Mouse (Mus musculus): ENCODE data around the gene Cdhr4. TPM values are rescaled to one million over a fixed set of nuclear protein-coding genes. Genes with fewer than 3 reads are reported as not detected.

Gene Cdhr4
- total RNA-seq, 2 experiments from 2014 or later = 3.3 to 5.3 TPM

DNA sequence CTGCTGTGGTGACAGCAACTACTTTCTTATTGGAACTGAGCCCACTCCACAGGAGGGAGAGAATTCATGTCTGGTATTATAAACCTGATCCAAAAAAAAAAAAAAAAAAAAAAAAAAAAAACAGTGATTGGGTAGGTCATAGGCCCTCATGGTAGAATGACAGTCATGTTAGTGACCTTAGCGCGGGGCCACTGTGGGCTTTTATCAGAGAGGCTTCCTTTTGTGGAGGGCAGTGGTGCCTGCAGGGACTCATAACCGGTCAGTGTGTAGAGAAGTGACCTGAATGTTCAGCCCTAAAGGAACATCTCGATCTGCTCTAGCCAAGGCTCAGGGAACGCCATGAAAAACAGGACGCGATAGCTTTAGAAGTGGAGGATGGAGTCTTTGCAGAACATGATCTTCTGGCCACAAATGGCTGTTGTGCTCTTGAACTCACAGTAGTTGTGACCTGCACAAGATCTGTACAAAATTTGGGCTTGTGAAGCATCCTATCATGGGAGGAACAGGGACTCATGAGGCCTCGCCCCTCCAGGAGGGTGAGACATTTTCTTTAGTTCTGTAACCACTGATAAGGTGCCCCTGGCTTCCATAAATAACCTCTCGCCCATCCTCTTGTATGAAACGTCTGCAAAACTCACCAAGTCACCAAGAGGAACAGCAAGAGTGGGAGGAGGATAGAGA, 17.7 kb upstream of the Cdhr4 start:
- DNase-seq (ENCODE audit: extremely low spot score in 1 of 2, low spot score in 1 of 2) = no peak

DNA sequence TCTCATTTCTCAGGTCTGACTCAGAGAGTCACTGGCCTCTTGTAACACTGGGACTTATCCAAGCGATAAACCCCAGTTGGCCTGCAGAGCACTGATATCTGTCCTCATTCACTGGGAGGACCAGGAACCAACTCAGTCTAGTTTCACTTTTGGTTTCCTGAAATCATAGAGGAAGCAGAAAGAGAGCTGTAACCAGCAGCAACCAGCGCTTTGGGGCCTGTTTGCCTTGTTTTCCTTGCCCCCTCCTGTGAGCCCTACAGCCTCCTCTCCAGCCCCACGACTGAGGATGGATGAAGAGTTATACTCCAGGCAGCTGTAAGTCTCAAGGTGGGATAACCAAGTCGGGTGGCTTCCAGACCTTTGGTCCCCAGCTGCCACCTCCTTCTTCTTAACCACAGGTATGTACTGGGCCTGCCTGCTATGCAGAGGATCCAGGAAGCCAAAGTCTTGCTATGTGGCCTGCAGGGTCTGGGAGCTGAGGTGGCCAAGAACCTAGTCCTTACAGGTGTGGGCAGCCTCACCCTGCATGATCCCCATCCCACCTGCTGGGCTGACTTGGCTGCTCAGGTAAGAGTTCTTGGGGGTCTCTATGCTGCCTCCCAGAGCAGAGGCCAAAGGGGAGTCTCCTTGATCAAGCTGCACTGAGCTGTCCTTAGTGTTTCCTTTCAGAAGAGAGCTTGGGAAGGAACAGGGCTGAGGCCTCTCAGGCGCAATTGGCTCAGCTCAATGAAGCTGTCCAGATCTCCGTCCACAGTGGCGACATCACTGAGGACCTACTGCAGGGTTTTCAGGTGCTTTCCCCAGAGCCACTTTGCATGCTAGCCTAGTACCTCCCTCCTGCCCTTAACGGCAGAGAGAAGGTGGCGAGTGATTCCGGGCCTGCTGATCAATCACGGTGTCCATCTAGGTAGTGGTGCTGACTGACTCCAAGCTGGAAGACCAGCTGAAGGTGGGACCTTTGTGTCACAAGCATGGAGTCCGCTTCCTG, 16.6 kb upstream of the Cdhr4 start, which contains the start of gene Uba7:
Gene Uba7, plus strand, starts transcription at position 107 of the 988 bp plus-strand sequence.
- no peak for DNase-seq (ENCODE audit: extremely low spot score in 1 of 2, low spot score in 1 of 2)

DNA sequence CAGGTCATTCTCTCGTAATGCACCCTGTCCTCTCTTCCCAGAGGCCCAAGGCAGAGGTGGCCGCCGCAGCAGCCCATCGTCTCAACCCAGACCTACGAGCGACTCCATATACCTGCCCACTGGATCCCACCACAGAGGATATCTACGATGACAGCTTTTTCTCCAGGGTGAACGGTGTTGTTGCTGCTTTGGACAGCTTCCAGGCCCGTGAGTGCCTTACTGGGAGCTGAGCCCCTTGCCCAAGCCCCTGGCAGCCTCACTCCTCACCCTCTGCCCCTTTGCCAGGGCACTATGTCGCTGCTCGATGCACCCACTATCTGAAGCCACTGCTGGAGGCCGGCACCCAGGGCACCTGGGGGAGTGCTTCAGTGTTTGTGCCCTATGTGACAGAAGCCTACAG, 13.5 kb upstream of the Cdhr4 start:
- no peak for DNase-seq (ENCODE audit: extremely low spot score in 1 of 2, low spot score in 1 of 2)

DNA sequence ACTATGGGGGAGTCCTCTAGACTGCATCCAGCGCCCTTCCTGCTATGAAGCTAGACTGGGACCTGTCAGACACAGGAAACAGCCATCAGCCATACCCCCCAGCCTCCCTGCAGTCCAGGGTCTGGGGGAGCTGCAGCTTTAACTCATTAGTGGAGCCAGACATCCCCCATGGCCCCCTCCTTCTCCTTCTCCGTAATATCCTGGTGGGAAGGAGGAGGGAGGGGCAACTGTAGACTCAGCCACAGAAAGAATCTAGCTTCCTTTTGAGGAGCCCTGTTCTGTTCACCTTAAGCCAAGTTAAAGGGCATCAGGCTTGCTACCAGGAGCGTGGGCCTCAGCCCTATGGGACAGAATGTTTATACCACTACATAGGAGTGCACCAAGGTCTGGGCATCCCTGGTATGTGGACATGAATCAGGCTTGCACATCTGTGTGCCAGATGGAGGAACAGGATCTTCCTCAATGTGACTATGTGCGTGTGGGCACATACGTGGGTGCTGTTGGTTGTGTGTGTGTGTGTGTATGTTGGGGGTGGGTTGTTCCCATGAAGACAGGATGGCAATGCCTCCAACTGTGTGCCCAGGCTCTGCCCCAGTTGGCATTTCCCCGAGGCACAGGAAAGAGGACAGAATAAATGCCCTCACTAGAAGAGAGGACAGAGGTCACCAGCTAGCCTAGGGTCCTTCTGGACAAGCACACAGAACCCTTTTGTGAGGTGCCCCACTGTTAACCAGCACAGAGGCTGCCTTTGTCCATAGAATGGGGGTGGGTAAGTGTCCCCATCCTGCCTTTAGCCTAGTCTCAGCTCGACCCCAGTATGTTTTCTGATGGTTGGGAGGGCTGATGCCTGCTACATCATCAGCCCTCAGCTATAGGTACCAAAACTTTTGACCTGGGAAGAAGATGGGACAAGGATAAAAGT, 10.4 kb upstream of the Cdhr4 start:
- peak; percentile 22 to 40 for DNase-seq (ENCODE audit: extremely low spot score in 1 of 2, low spot score in 1 of 2)

DNA sequence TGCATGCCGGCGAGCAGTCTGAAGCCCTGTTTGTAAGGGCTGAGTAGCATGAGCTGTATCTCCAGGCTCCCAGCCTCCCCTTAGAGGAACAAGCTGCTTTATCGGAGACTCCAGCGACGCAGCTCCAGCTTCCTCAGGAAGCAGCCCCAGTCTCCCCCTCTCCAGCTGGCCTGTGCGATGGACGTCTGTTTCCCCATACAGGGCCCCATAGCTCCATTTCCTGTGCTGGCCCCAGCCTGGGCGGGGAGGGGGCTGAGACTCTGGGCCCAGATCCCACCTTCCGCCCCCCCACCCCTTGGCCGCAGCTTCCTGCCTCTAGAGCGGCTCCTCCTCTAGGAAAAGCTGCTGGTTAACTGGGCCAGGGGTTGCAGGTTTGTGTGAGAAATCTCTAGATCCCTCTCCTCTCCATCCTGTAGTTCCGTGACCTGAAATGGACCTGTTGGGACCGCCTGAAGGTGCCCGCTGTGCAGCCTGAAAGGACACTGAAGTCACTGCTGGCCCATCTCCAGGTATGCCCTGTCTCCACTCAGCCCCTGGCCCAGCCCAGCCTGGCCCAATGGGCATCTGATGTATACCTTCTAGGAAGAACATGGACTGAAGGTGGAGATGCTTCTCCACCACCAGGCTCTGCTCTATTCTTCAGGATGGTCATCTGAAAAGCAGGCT, 9.5 kb upstream of the Cdhr4 start, which contains the start of gene Gm20661:
Gene Gm20661, plus strand, starts transcription at position 378 of the 666 bp plus-strand sequence.
- DNase-seq (ENCODE audit: extremely low spot score in 1 of 2, low spot score in 1 of 2) = peak; percentile 32 to 34

DNA sequence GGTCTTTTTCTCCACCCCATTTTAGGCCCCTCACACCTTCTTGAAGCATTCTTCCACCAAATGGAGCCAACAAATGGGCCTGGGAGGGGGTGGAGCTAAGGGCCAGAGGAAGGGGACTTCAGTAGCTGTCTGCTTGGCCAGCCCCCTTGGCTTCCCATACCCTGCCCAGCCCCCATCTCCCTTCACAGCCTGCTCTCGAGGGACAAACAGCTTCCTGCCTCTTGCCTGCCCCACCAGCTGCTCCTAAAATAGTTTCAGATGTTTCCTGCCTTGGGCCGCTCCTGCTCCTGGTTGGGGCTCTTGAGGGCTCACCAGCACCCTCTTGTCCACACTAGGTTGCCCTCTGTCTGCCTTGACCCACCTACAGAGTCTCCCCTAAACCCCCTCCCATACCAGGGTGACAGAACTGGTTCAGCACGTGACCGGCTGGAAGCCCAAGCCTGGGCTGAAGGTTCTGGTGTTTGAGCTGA, 8.8 kb upstream of the Cdhr4 start:
- DNase-seq (ENCODE audit: extremely low spot score in 1 of 2, low spot score in 1 of 2) = peak; percentile 29 to 33

DNA sequence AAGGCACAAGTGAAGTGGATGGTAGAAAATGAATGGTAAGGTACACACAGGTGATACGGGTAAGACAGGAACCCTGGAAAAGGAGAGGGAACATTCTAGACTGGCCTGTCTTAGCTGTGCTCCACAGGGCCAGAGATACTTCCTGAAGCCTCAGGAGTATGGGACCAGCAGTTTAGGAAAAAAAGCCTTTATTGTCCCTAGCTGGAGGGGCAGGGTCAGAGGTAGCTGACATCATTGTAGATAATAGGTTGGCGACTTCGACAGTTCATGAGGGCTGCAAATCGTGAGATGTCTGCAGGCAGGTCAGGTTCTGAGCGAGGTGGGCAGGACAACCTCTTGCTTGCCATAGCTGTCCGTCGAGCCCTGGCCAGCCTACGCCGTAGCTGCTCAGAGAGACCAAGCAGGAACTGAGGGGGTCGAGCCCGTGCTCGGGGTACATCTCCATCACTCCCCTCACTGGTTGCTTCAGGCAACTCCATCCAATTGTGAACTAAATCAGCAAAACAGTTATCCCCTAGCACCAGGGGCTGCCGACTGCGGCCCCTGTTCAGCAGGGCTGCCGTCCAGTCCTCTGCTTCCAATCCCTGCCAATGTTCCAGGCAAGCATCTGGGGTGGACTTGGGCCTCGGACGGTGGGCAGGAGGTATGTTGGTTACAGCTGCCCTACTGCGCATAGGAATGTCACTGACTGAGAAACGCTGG, 8.1 kb upstream of the Cdhr4 start:
- peak in 1 of 2 experiments; percentile 14 for DNase-seq (ENCODE audit: extremely low spot score in 1 of 2, low spot score in 1 of 2)

DNA sequence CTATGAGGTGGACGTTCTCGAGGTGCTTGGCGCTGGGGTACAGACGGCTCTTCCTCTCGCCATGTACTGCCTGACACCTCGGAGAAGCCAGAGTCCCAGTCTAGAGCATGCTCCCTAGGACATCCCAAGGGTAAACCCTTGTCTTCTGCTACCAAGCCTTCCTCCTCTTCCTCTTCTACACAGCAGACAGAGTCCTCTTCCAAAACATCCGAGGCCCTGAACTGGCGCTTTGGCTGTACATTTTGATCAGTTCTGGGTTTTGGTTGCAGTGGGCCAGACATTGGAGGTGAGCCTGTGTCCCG, 7.6 kb upstream of the Cdhr4 start:
- DNase-seq (ENCODE audit: extremely low spot score in 1 of 2, low spot score in 1 of 2) = no peak

DNA sequence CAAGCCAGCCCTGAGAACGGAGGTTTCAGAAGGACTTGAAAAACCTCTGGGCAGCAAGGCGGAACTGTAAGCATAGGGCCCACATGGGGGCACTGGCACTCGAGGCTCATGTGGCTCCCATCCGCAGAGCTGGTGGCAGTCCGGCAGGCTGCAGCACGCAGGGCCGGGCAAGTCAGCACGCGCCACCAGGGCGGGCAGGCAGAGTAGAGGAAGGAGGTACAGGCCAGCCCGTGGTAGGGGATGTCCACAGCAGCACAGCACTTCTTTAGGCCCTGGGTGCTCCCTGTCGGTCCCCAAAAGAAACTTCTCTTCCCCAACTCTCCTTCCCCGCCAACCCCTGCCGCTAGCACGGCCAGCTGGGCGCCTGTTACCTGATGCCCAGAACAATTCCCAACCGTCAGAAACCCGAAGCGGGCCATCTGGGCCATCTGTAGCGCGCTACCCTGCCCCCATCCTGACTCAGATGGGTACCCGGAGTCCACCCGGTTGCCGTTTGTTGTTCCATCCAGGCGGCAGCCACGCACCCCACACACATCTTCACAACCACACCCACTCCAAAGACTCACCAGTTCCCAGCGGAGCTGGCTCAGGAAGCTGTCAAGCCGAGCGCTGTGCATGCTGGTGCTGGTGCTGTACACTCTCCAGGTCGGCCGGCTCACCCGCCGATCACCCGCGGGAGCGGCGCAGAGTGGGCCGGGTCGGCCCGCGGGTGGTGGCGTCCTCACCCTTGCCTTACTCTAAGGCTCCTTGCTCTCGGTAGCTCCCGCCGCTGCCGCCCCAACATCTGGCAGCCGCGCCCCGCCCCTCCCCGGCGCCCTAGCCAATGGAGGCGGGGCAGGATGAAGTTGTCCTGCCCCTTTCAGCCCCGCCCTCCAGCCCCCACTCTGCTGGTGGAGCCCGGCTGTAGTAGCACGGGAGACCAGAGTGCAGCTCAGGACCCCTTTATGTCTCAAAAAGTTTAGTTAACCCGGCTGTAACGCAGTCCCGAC, 6.9 kb upstream of the Cdhr4 start, which contains the start of gene Inka1:
Gene Inka1, minus strand, starts transcription at position 749 of the 989 bp plus-strand sequence.
- peak; percentile 56 to 70 for DNase-seq (ENCODE audit: extremely low spot score in 1 of 2, low spot score in 1 of 2)

DNA sequence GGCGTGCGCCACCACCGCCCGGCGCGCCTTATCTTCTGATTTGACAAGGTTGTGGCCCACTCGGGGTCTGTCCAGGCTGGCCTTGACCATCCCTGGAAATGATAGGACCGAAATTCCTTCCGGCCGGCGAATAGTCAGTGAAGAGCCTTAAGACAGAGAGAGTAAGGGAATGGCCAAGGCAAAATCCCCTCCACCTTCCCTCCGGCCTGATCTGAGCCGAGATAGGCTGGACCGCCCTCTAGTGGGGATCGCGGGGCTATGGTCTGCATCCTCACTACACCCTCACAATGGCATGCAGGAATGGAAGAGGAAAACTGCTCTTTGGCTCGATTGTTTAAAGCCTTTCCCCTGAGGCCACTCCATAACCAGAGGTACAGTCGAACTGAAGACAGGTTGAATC, 5.9 kb upstream of the Cdhr4 start:
- peak; percentile 67 to 73 for DNase-seq (ENCODE audit: extremely low spot score in 1 of 2, low spot score in 1 of 2)

DNA sequence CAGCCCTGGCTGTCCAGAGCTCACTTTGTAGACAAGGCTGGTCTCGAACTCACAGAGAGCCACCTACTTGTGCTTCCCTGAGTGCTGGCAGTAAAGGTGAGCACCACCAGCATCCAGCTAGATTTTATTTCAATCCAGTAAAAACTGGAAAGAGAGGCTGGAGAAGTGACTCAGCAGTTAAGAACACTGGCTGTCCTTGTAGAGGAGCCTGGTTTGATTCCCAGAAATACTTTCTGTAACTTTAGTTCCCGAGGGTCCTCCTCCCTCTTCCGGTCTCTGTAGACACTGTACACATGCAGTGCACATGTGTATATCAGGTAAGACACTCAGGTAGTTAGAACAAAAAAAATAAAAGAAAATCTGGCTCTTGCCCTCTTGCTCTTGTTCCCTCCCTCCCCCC, 4.3 kb upstream of the Cdhr4 start:
- no peak for DNase-seq (ENCODE audit: extremely low spot score in 1 of 2, low spot score in 1 of 2)

DNA sequence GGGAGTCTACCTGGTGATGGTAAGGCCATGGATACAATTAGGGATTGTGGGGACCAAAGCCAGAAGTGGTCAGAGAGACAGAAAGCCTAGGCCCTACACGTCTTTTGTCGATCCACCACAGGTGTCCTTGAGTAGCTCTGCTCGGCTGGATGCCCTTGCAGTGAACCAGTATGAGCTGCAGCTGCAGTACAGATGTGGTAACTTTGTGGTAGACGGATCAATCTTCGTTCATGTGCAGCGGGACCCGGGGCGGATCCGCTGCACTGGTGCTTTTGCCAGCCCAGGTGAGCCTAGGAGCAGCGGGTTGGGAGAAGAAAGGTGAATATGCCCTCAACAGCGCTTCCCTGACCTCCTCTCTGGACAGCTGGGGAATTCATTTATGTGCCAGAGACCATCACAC, 716 bp downstream of the Cdhr4 start:
- no peak for DNase-seq (ENCODE audit: extremely low spot score in 1 of 2, low spot score in 1 of 2)

DNA sequence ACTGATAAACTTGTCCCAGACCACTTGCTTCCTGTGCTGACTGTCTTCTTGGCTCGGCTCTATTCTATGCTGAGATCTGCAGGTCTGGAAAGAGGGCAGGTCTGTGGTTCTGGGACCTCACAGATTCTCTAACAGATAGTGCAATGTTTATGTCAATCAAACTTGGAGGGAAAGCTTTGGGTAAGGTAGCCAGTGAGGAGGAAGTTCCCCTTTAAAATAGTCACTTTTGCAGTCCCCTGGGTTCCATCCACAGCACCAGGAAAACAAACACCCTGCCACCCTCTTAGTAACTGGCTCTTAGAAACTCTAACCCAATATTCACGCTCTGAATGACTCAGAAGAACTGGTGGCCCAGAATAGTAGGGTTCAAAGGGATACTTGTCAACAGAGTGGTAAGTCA, 2.2 kb downstream of the Cdhr4 start:
- DNase-seq (ENCODE audit: extremely low spot score in 1 of 2, low spot score in 1 of 2) = no peak

DNA sequence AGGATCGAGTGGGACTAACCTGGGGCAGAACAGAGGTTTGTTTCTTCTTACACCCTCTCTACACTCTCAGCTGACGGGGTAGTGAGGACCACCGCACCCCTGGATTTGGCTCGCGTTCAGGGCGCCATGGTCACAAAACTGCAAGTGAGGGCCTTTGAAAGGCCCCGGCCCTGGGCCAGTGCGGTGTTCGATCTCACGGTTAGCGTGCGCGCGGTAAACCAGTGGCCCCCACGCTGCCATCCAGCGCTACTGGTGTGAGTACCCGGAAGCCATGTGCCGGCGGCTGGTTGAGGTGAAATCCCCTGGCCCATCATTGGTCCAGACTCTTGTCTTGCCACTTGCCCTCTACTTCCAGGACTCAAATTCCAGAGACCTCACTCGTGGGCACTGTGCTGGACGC, 3.2 kb downstream of the Cdhr4 start:
- no peak for DNase-seq (ENCODE audit: extremely low spot score in 1 of 2, low spot score in 1 of 2)

DNA sequence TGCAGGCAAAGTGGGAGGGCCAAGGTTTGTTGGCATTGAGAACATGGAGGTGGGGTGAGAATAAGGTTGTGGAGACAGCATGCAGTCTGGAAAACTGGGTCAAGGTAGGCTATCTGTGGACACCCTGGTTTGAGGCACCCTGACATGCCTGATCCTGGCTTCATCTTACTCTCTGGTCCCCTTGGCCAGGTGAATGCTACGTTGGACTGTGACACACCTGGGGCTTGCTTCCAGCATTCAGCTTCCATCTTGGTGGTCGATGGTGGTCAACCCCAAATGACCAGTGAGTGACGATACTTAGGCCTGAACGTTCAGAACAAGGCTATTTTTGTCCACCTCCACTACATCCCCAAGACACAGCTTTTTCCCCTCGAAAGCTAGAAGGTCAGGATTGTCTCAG, 3.8 kb downstream of the Cdhr4 start, which contains the start of gene Gm20662:
Gene Gm20662, plus strand, starts transcription at position 301 of the 400 bp plus-strand sequence.
- DNase-seq (ENCODE audit: extremely low spot score in 1 of 2, low spot score in 1 of 2) = no peak

DNA sequence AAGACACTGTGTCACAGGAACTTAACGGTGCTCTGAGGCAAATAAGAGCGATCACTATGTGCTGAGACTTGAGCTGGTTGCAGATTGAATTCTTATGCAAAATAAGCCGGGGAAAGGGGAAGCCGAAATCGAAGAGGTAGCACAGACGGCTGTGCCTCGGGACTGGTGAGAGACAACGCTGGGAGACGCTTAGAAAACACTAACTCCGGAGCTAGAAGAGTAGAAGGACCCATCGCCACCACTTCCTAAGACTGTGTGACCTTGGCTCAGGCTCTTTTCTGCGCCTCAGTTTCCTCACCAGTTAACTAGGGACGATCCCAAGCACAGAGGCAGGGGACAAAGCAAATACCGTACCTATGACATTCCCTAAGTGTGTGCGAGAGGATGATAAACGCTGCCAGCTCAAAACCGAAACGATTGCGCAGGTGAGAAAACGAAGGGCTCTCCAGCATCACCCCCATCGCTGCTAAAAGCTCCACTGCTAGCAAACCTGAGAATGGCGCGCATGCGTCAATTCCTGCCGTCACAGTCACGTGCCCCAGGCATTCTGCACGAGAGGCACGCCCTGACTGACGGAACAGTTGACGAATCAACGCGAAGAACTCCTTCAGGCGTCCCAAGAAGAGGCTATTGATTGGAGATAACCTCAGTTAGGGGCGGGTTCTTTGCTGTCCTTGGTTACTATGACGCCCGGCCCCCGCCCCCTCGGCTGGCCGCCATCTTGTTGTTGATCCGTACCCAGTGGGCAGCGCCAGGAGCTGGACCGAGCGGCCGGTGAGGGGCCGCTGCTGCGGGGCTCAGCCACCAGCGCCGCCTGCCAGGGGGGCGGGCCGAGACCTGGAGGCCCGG, 9.8 kb downstream of the Cdhr4 start, which contains the start of gene Ip6k1:
Gene Ip6k1, plus strand, starts transcription at position 580 of the 849 bp plus-strand sequence.
- DNase-seq (ENCODE audit: extremely low spot score in 1 of 2, low spot score in 1 of 2) = peak; percentile 99 to 100
